Mouse (Mus musculus): ENCODE data around the gene Dhh. TPM values are rescaled to one million over a fixed set of nuclear protein-coding genes. Genes with fewer than 3 reads are reported as not detected.
A peak's percentile ranks its signal among the peaks of the same experiment; 100 is the strongest.

Dhh gene
- polyA plus RNA-seq (2014; fragmentation: Nextera tagmentation; extraction: Ambion mirVana), result 0.93 and 1.1 TPM in 2 replicates

DNA sequence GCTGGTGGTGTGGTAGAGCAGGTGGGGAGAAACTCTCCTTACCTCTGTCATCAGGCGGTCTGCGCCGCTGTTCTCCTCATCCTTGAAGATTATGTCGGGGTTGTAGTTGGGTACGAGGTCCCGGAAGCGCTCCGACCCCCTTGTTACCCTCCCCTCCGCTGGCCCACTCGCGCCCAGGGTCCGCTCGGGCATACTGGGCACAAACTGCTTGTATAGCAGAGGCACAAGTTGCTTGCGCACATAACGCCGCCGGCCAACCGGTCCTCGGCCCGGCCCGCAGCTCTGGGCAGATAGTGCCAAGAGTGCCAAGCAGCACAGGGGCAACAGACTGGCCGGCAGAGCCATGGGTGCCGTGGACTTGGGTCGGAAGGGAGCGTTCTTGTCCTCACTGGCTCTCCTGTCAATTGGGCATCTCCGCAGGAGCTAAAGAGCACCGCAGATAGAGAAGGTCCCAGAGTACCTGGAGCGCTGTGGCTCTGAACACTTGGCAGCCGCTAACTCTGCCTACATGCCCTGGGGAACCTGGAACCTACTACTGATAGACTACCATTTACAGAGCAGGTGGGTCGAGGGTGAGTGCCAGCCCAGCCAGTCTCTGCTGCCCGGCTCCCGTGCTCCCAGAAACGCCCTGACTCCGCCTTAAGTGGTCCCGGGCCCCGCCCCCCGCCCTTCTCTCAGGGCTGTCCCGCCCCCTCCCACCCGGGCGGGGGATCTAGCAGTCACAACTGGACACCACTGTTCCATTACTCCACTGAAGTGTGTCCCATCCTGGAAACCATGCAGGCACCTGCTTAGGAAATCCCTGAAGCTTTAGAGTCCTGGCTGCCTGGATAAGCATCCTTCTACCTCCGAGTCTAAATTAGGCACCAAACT, at the start of gene Dhh:
TSS of gene Dhh (minus strand) at position 613 of the 873 bp plus-strand sequence.
- H3K27ac ChIP-seq (replicated peaks in 1 of 2; ENCODE audit: control insufficient read depth in 1 of 2, insufficient read depth in 1 of 2, low read depth in 2 of 2, low read length in 2 of 2), result no peak within 1 kb of the TSS
- H3K9ac ChIP-seq (ENCODE audit: low read length), result peak within 1 kb of the TSS; percentile 56
- 1% methylated on average over 41 of the region's 41 CpGs for WGBS
- H3K27me3 ChIP-seq (ENCODE audit: control insufficient read depth, insufficient read depth, low read length), result peaks cover 56% of the 10 kb centered on the region
- ATAC-seq (ENCODE audit: insufficient number of reproducible peaks, insufficient read depth, low FRiP score, low read depth), result no peak
- peak within 1 kb of the TSS; percentile 73 for H3K4me2 ChIP-seq (ENCODE audit: low read length)
- peaks cover 21 to 44% of the 10 kb centered on the region in 2 experiments for H3K4me1 ChIP-seq (ENCODE audit: control insufficient read depth in 2 of 2, insufficient read depth in 2 of 2, low read length in 2 of 2)
- H3K4me3 ChIP-seq (ENCODE audit: control insufficient read depth in 1 of 2, insufficient read depth in 1 of 2, low read depth in 1 of 2, low read length in 2 of 2), result peak within 1 kb of the TSS; percentile 34 to 37
- peaks cover 4% of the 10 kb centered on the region for H3K36me3 ChIP-seq (ENCODE audit: control insufficient read depth, insufficient read depth, low read length)
- H3K9me3 ChIP-seq (ENCODE audit: control insufficient read depth, low read length), result no peaks in the 10 kb centered on the region

DNA sequence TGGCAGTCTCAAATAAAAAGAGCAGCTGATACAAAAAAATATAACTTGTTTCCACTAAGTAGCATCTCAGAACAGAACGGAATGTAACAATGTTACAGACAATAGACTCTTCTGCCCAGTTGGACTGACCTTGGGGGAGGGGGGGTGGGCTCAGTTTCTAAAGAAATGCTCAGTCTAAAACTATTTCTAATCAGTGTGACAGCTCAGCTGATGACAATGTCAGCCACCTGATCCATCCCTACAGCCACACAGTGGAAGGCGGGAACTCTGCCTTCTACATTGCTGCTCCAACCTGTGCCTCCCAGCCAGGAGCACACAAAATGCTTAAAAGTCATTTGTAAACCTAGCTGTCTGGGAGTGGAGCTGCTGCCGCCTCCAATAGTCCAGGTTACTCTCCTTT, 49.5 kb upstream of the Dhh start:
- no peaks in the 10 kb centered on the region for H3K27me3 ChIP-seq (ENCODE audit: control insufficient read depth, insufficient read depth, low read length)
- peaks cover 15% of the 10 kb centered on the region for H3K36me3 ChIP-seq (ENCODE audit: control insufficient read depth, insufficient read depth, low read length)
- no peak overlapping the region for H3K4me2 ChIP-seq (ENCODE audit: low read length)
- H3K4me3 ChIP-seq (ENCODE audit: control insufficient read depth in 1 of 2, insufficient read depth in 1 of 2, low read depth in 1 of 2, low read length in 2 of 2), result no peak overlapping the region
- no peak overlapping the region for H3K27ac ChIP-seq (replicated peaks in 1 of 2; ENCODE audit: control insufficient read depth in 1 of 2, insufficient read depth in 1 of 2, low read depth in 2 of 2, low read length in 2 of 2)
- H3K9ac ChIP-seq (ENCODE audit: low read length), result no peak overlapping the region
- ATAC-seq (ENCODE audit: insufficient number of reproducible peaks, insufficient read depth, low FRiP score, low read depth), result no peak
- 49% methylated on average over 3 of the region's 3 CpGs for WGBS
- peaks cover 0 to 7% of the 10 kb centered on the region in 2 experiments; a peak in 1 of 4 replicates for H3K4me1 ChIP-seq (ENCODE audit: control insufficient read depth in 2 of 2, insufficient read depth in 2 of 2, low read length in 2 of 2)
- 0 out of 2 replicates have a peak, but pooled peaks cover 3% of the 10 kb centered on the region for H3K9me3 ChIP-seq (ENCODE audit: control insufficient read depth, low read length)

DNA sequence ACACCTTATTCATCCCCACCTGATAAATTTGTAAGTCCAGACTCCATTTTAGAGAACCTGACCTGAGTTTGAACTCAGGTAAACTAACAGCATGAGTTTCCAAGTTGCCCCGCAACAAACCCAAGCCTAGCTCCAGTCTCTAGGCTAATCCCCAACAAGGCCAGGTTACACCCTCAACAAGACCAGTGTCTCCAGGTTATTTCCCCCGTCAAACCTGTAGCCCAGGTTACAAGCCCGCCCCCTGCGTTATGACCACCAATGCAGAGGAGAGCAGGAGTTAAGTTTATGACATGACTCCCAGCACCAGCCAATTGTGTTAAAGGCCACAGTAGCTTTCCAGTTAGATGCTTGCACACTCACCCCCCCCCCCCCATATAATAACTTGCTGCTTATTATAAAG, 44.8 kb upstream of the Dhh start:
- no peak overlapping the region for H3K4me2 ChIP-seq (ENCODE audit: low read length)
- no peak overlapping the region for H3K9ac ChIP-seq (ENCODE audit: low read length)
- H3K36me3 ChIP-seq (ENCODE audit: control insufficient read depth, insufficient read depth, low read length), result no peaks in the 10 kb centered on the region
- 0 out of 2 replicates have a peak, but pooled peaks cover 3% of the 10 kb centered on the region for H3K9me3 ChIP-seq (ENCODE audit: control insufficient read depth, low read length)
- ATAC-seq (ENCODE audit: insufficient number of reproducible peaks, insufficient read depth, low FRiP score, low read depth), result no peak
- 72% methylated on average over 4 of the region's 4 CpGs for WGBS
- H3K4me3 ChIP-seq (ENCODE audit: control insufficient read depth in 1 of 2, insufficient read depth in 1 of 2, low read depth in 1 of 2, low read length in 2 of 2), result no peak overlapping the region
- no peaks in the 10 kb centered on the region for H3K27me3 ChIP-seq (ENCODE audit: control insufficient read depth, insufficient read depth, low read length)
- no peaks in the 10 kb centered on the region for H3K4me1 ChIP-seq (ENCODE audit: control insufficient read depth in 2 of 2, insufficient read depth in 2 of 2, low read length in 2 of 2)
- H3K27ac ChIP-seq (replicated peaks in 1 of 2; ENCODE audit: control insufficient read depth in 1 of 2, insufficient read depth in 1 of 2, low read depth in 2 of 2, low read length in 2 of 2), result no peak overlapping the region

DNA sequence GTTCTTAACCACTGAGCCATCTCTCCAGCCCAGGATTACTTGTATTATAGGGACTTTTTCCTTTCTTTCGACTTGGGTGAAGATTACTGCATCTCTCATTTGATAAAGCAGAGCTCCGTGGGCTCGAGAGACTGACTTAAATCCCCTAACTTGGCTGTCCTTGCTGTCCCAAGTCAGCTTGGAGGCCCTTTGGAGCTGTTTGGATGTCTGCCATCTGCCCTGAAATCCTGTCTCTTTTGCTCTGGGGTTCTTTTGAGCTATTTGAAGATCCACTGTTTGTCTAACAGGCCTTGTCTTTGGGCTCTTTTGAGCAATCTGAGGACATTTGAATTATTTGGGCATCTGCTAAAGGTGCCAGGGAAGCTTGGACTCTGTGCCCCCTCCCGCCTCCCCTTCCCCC, 43.7 kb upstream of the Dhh start:
- H3K9me3 ChIP-seq (ENCODE audit: control insufficient read depth, low read length), result 0 out of 2 replicates have a peak, but pooled peaks cover 3% of the 10 kb centered on the region
- no peak overlapping the region for H3K4me2 ChIP-seq (ENCODE audit: low read length)
- no peaks in the 10 kb centered on the region for H3K36me3 ChIP-seq (ENCODE audit: control insufficient read depth, insufficient read depth, low read length)
- H3K4me3 ChIP-seq (ENCODE audit: control insufficient read depth in 1 of 2, insufficient read depth in 1 of 2, low read depth in 1 of 2, low read length in 2 of 2), result no peak overlapping the region
- WGBS, result 67% methylated on average over 4 of the region's 4 CpGs
- H3K4me1 ChIP-seq (ENCODE audit: control insufficient read depth in 2 of 2, insufficient read depth in 2 of 2, low read length in 2 of 2), result no peaks in the 10 kb centered on the region
- ATAC-seq (ENCODE audit: insufficient number of reproducible peaks, insufficient read depth, low FRiP score, low read depth), result no peak
- H3K27ac ChIP-seq (replicated peaks in 1 of 2; ENCODE audit: control insufficient read depth in 1 of 2, insufficient read depth in 1 of 2, low read depth in 2 of 2, low read length in 2 of 2), result no peak overlapping the region
- no peak overlapping the region for H3K9ac ChIP-seq (ENCODE audit: low read length)
- H3K27me3 ChIP-seq (ENCODE audit: control insufficient read depth, insufficient read depth, low read length), result no peaks in the 10 kb centered on the region

DNA sequence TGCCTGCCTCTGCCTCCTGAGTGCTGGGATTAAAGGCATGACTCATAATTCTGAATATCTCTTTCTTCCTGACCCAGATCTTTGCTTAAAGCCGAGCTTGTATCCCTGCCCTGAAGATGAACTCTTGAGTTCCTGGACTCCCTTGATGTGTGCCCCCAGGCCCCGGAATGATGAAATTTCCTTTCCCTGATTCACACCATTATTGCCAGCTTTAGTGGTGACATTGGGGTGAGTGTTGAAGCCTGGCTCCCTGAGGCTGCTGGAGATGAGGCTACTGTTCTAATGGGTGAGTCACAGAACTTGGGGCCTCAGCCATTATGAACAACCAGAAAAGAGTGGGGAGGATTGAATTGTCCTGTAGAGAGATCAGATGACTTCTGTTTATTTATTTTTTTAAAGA, 43.2 kb upstream of the Dhh start:
- no peak overlapping the region for H3K9ac ChIP-seq (ENCODE audit: low read length)
- H3K4me3 ChIP-seq (ENCODE audit: control insufficient read depth in 1 of 2, insufficient read depth in 1 of 2, low read depth in 1 of 2, low read length in 2 of 2), result no peak overlapping the region
- no peak for ATAC-seq (ENCODE audit: insufficient number of reproducible peaks, insufficient read depth, low FRiP score, low read depth)
- H3K27me3 ChIP-seq (ENCODE audit: control insufficient read depth, insufficient read depth, low read length), result no peaks in the 10 kb centered on the region
- H3K4me1 ChIP-seq (ENCODE audit: control insufficient read depth in 2 of 2, insufficient read depth in 2 of 2, low read length in 2 of 2), result no peaks in the 10 kb centered on the region
- WGBS, result 53% methylated on average over 2 of the region's 2 CpGs
- H3K4me2 ChIP-seq (ENCODE audit: low read length), result no peak overlapping the region
- no peaks in the 10 kb centered on the region for H3K36me3 ChIP-seq (ENCODE audit: control insufficient read depth, insufficient read depth, low read length)
- 0 out of 2 replicates have a peak, but pooled peaks cover 3% of the 10 kb centered on the region for H3K9me3 ChIP-seq (ENCODE audit: control insufficient read depth, low read length)
- H3K27ac ChIP-seq (replicated peaks in 1 of 2; ENCODE audit: control insufficient read depth in 1 of 2, insufficient read depth in 1 of 2, low read depth in 2 of 2, low read length in 2 of 2), result no peak overlapping the region

DNA sequence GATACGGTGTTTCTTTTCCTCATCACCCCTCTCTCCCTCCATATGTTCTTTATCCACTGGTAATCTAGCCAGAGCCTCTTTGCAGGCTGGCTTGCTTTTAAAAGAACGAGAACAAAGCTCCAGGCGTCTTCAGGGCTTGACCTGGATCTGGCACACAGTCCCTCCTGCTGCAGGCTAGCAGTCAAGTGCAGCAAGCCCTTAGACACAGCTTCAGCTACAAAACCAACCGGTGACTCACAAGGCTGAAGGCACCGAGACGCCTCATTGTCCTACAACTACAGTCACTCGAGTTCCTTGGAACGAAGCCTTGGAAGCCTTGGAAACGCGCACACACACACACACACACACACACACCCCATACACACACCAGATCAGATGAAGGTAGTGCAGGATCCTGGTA, 42.5 kb upstream of the Dhh start:
- Histone ChIP-seq H3K27me3 (ENCODE audit: control insufficient read depth, insufficient read depth, low read length) (no peaks in the 10 kb centered on the region), H3K36me3 (ENCODE audit: control insufficient read depth, insufficient read depth, low read length) (no peaks in the 10 kb centered on the region), H3K9me3 (ENCODE audit: control insufficient read depth, low read length) (0 out of 2 replicates have a peak, but pooled peaks cover 3% of the 10 kb centered on the region), H3K4me2 (ENCODE audit: low read length) (no peak overlapping the region), H3K9ac (ENCODE audit: low read length) (no peak overlapping the region), H3K27ac (replicated peaks in 1 of 2; ENCODE audit: control insufficient read depth in 1 of 2, insufficient read depth in 1 of 2, low read depth in 2 of 2, low read length in 2 of 2) (no peak overlapping the region), H3K4me1 (ENCODE audit: control insufficient read depth in 2 of 2, insufficient read depth in 2 of 2, low read length in 2 of 2) (peaks cover 2% of the 10 kb centered on the region in 2 experiments; a peak in 3 of 4 replicates), H3K4me3 (ENCODE audit: control insufficient read depth in 1 of 2, insufficient read depth in 1 of 2, low read depth in 1 of 2, low read length in 2 of 2) (no peak overlapping the region)
- ATAC-seq (ENCODE audit: insufficient number of reproducible peaks, insufficient read depth, low FRiP score, low read depth), result no peak
- 65% methylated on average over 10 of the region's 10 CpGs for WGBS

DNA sequence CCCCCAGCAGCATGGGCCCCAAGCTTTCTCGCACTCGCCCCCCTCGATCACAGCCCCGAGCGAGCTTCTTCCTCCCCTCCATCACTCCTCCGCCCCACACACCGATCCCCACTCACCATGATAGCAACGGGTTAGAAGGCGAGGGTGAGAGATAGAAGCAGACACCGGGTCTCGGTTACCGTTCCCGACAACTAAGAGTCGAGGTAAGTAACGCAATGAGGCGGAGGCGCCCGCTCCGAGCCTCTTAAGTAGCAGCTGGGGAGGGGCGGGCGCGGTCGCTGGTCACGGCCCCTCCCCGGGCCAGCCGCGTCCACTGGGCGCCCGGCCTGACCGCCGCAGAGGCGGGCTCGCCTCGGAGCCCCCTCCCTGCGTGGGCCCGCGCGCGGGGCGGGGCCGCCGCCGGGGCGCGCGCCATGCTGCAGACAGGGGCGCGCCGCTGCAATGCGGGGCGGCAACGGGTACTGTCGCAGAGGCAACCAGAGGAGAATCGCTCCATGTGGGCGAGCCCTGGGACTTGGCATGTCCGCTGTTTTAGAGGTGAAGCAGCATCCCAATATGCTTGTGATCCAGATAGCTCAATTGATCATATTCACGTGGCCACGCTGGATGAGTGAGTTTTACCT, 36.0 kb upstream of the Dhh start, which contains the start of gene Tuba1b:
TSS of gene Tuba1b (minus strand) at position 349 of the 623 bp plus-strand sequence.
- 1% methylated on average over 56 of the region's 58 CpGs for WGBS
- Histone ChIP-seq H3K4me1 (ENCODE audit: control insufficient read depth in 2 of 2, insufficient read depth in 2 of 2, low read length in 2 of 2) (peaks cover 3 to 11% of the 10 kb centered on the region in 2 experiments), H3K9ac (ENCODE audit: low read length) (peak within 1 kb of the TSS; percentile 97), H3K9me3 (ENCODE audit: control insufficient read depth, low read length) (no peaks in the 10 kb centered on the region), H3K4me2 (ENCODE audit: low read length) (peak within 1 kb of the TSS; percentile 89), H3K4me3 (ENCODE audit: control insufficient read depth in 1 of 2, insufficient read depth in 1 of 2, low read depth in 1 of 2, low read length in 2 of 2) (peak within 1 kb of the TSS; percentile 80 to 96), H3K27ac (replicated peaks in 1 of 2; ENCODE audit: control insufficient read depth in 1 of 2, insufficient read depth in 1 of 2, low read depth in 2 of 2, low read length in 2 of 2) (peak within 1 kb of the TSS; percentile 99), H3K36me3 (ENCODE audit: control insufficient read depth, insufficient read depth, low read length) (peaks cover 17% of the 10 kb centered on the region), H3K27me3 (ENCODE audit: control insufficient read depth, insufficient read depth, low read length) (no peaks in the 10 kb centered on the region)
- ATAC-seq (ENCODE audit: insufficient number of reproducible peaks, insufficient read depth, low FRiP score, low read depth), result peak; percentile 94

All from heart, embryonic 14.5 days (tissue).